Mouse (Mus musculus) thymus, postnatal 0 days (tissue): ENCODE results near the gene Cd9. TPM values are rescaled to one million over a fixed set of nuclear protein-coding genes. Genes with fewer than 3 reads are reported as not detected.

Experiments
- DNase-seq: peaks from one replicate; pipeline ENCODE4 v3.0.0-alpha.2; 2015; ENCODE audit warnings: low spot score
- polyA plus RNA-seq: library from polyadenylated mRNA; unstranded; fragments of >200 nt; fragmentation: Nextera tagmentation; extraction: Ambion mirVana; gene quantifications from 2 replicates; pipeline ENCODE4 v1.2.1, GENCODE M21; 2015

The Cd9 gene
- polyA plus RNA-seq, 1 experiment from 2014 or later: 85.6 TPM

- no peak for DNase-seq
These were observed 18.5 kb downstream of the Cd9 start for GRCm38 (mm10) chr6:125476090-125476489.

- no peak for DNase-seq
These were observed 19.4 kb downstream of the Cd9 start for GRCm38 (mm10) chr6:125475184-125475583.

GRCm38 (mm10) chr6:125473939-125474338, 20.7 kb downstream of the Cd9 start:
- no peak for DNase-seq

GRCm38 (mm10) chr6:125473321-125473721, 21.3 kb downstream of the Cd9 start:
- DNase-seq: no peak

- DNase-seq: no peak
These were observed 22.7 kb downstream of the Cd9 start for GRCm38 (mm10) chr6:125471921-125472320.

- no peak for DNase-seq
These were observed 23.3 kb downstream of the Cd9 start for GRCm38 (mm10) chr6:125471326-125471725.

- no peak for DNase-seq
These were observed 24.0 kb downstream of the Cd9 start for GRCm38 (mm10) chr6:125470616-125471015.

- DNase-seq: no peak
These were observed 25.4 kb downstream of the Cd9 start for GRCm38 (mm10) chr6:125469222-125469621.

GRCm38 (mm10) chr6:125468179-125468960, 26.2 kb downstream of the Cd9 start:
- peak; percentile 33 for DNase-seq

GRCm38 (mm10) chr6:125467301-125467715, 27.3 kb downstream of the Cd9 start:
- DNase-seq: no peak

- no peak for DNase-seq
These were observed 32.3 kb downstream of the Cd9 start for GRCm38 (mm10) chr6:125462312-125462711.

GRCm38 (mm10) chr6:125461788-125462187, 32.8 kb downstream of the Cd9 start:
- DNase-seq: no peak

- no peak for DNase-seq
These were observed 33.3 kb downstream of the Cd9 start for GRCm38 (mm10) chr6:125461325-125461724.

GRCm38 (mm10) chr6:125460589-125460988, 34.0 kb downstream of the Cd9 start:
- no peak for DNase-seq

- DNase-seq: no peak
These were observed 34.7 kb downstream of the Cd9 start for GRCm38 (mm10) chr6:125459903-125460302.

- DNase-seq: no peak
These were observed 38.6 kb downstream of the Cd9 start for GRCm38 (mm10) chr6:125455806-125456520.

- no peak for DNase-seq
These were observed 39.9 kb downstream of the Cd9 start for GRCm38 (mm10) chr6:125454731-125455130.

- DNase-seq: no peak
These were observed 40.3 kb downstream of the Cd9 start for GRCm38 (mm10) chr6:125454299-125454698.

- DNase-seq: no peak
These were observed 46.9 kb downstream of the Cd9 start for GRCm38 (mm10) chr6:125447660-125448059.

- no peak for DNase-seq
These were observed 47.4 kb downstream of the Cd9 start for GRCm38 (mm10) chr6:125447205-125447604.

- no peak for DNase-seq
These were observed 49.2 kb downstream of the Cd9 start for GRCm38 (mm10) chr6:125445381-125445780.

GRCm38 (mm10) chr6:125442591-125442990, 52.0 kb downstream of the Cd9 start:
- DNase-seq: no peak

GRCm38 (mm10) chr6:125436753-125437152, 57.8 kb downstream of the Cd9 start:
- no peak for DNase-seq
